Mouse (Mus musculus): ENCODE measurements around the gene Abhd2.

Gene Abhd2

DNA sequence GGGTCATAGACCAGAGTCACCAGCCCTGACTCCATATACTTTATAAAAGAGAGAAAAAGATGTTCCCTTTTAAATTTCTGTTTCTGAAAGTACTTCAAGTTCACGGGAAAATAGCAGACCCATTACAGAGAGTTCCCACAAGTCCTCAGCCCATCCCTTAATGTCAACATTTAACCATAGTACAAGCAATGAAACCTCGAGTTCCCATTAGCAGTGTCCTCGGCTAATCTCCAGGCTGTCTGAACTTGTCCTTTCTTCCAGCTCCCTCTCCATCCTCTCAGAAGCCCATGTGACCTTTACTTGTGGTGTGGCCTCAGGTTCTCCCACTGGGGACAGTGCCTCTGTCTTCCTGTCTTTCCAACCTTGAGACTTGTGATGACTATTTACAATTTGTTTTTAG is 60.4 kb downstream of the Abhd2 start:
- no peak for DNase-seq

DNA sequence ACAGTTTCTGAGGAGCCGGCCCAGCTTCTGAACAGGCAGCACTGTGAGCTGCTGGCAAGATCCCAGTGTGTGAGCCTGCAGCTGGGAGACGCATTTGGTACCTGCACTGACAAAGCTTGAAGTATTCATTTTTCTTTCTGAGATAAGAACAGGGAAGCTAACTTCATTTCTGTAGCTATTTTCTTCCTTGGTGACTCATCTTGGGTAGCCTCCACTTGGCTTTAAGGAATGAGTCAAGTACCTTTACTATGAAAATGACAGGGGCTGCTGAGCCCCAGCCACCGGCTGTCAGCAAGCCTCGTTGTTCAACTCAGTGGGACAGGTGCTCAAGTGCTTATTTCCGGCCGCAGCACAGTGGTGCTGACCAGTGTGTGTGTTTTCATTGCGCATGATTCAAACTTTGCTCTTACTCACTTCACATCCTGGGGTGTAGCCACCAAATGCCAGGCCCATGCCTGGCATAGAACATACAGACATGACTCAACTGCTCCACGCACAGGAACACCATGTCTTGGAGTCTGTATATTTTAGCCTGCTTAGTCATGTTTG is 63.4 kb downstream of the Abhd2 start:
- DNase-seq = no peak

DNA sequence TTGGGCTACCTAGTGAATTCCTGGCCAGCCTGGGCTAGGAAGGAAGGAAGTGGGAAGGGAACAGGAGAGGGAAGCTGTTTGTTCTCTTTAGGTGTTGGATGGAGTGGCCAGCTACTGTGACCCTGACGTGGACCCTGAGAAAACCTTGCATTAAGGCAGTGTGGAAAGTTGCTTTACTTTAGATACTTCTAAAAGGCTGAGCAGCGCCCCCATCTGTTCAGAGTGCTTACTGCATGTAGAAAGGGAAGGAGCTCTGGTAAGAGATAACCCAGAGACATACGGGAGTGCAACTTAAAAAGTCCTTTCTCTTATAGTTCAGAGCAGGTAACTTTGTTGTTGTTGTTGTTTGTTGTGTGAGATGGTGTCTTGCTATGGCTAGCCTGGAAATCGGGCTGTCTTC is 72.9 kb downstream of the Abhd2 start:
- peak; percentile 63 to 72 for DNase-seq

DNA sequence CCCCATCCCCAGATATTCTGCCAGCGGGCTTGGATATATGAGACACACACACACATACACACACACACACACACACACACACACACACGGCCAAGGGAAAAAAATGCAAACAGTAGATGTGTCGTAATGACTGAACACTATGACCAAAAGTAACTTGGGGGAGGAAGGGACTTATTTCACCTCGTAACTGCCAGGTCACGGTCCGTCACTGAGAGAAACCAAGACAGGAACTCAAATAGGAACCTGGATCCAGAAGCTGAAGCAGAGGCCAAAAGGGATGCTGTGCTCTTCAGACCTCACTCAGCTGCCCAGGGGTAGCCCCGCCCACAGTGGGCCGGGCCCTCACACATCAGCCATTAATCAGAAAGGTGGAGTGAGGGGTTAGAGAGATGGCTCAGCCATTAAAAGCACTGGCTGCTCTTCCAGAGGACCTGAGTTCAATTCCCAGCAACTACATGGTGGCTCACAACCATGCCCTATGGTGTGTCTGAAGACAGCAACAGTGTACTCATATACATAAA is 73.6 kb downstream of the Abhd2 start:
- DNase-seq = no peak

DNA sequence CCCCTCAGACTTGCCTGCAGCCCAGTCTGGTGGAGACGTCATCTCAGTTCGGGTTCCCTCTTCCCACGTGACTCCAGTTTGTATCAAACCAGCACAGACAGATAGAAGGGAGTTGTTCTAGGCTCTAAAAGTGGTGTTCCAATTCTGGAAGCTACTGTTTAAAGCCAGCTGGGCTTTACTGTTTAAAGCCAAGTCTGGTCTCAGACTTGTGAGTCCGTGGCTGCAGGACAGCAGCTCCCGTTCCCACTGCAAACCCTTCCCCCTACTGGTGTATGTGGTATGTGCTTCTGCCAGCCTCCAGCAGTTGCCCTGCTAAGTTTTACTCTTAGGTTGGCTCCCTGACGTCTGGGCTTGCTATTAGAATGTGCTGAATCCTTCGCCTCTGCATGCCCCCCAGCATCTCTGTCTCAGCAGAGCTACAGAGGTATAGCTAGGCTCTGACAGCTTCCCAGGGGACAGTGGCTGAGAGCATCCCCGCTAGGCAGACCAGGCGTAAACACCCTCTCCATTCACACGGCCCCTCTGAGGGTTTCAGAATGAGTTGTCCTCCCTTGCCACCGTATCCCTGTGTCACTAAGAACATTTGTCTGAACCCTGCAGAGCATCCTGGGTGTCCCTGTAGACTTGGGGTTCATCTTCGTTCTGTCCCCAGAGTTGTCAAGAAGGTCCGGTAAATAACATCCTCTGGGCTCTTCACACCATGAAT is 74.3 kb downstream of the Abhd2 start:
- DNase-seq = no peak

DNA sequence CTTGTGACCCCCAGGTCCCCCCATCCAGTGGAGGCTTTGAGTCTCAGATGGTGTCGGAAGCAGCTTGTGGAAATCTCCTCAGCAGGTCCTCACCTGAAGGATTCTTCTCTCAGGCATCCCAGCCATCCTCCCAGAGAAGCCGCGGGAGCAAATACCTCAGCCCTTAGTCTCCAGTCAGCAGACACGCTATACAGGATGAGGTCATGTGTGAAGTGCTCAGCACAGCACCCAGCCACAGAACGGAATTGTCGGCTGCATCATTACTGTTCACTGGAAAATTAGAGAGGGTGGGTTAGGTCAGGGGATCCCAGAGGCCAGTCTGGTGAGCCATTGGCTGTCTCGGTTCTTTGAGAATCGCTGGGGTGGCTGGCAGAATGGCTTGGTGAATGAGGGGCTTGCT is 75.8 kb downstream of the Abhd2 start:
- no peak for DNase-seq

DNA sequence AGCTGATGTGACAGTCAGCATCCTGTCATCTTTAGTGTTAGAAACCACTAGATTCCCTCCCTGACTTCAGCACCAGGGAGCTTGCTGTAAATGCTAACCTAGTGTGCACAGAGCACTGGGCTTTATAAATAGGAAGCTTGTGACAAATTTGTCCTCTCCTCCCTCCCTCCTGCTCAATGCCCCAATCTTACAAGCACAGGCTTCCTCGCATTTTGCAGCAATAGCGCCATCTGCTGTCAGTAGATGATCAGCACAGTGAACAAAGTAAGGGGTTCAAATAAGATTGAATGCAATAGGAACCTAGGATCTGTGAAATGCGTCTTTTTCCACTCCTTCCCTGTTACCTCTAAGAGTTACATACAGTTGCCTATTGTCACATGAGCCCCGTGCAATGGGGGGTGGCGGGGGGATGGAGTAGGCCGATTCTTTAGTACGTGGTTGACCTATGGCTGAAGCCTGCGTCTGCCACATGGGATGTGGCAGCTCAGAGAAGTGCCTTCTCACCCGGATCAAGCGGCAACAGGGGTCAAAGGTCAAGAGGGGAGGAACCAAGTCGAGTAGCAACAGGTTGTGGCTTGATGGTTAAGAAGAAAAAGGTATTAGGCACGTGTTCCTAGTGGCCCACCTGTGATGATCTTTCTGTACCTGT is 76.9 kb downstream of the Abhd2 start:
- DNase-seq = peak; percentile 65 to 66

DNA sequence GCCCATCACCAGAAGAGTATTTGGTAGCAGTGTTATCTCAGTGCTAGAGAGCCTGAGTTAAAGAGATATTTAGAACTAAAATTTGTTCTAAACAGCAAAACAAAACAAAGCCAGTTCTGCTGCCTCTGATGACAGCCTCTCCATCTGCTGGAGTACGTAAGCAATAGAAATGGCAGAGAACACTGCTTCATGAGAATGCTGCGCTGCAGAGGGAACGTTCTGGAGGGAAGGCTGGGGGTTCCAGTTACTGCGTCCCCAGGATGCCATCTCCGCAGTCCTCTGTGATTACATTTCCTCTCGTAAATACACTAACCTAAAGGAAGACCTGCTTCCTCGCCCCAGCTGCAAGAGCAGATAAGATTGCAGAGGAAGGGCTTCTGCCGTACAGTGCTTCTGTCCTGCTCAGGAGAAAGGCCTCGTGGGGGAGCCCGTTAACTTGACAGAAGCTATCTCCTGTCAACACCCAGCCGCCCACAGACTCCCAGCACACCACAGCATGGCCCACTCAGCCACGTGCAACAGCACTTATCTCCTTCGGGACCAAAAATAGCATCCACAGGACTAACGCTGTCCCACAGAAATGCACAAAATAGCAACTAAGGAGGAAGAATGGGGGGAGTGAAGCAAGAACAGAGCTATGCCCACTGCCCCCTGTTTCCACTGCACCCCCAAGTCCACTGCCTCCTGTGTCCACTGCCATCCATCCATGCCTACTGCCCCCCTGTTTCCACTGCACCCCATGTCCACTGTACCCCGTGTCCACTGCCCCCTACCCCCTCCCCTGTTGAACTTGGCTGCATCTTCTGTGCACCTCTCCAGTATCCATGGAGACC is 85.6 kb downstream of the Abhd2 start:
- DNase-seq = no peak

DNA sequence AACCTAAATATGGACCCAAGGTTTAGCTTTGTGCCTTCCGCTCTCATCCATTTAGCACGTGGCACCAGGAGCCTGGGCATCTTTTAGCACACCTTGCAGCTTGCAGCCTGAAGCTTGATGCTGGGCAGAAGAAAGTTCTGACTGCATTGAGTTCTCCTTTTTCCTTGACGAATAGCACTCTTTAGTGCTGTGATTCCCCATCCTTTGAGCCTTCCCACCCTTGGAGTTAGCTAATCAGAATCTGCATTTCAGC is 86.1 kb downstream of the Abhd2 start:
- DNase-seq = no peak

DNA sequence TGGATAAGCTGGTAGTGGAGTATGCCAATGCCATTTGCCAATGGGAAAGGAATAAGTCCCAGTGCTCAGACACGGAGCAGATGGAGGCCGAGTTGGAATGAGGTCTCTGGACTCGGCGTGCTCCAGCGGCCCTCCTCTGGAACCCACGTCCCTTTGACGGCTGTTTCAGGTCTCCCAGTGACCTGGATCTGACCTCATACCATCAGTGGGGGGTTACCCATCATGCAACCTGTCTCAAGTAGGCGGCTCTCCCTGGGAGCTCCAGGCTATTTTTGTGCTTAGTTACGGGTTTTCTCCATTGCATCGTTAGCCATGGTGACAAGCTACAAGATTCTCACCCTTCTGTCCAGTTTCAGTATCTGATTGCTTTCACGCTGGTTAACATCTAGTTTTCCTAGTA is 87.1 kb downstream of the Abhd2 start:
- DNase-seq = no peak

DNA sequence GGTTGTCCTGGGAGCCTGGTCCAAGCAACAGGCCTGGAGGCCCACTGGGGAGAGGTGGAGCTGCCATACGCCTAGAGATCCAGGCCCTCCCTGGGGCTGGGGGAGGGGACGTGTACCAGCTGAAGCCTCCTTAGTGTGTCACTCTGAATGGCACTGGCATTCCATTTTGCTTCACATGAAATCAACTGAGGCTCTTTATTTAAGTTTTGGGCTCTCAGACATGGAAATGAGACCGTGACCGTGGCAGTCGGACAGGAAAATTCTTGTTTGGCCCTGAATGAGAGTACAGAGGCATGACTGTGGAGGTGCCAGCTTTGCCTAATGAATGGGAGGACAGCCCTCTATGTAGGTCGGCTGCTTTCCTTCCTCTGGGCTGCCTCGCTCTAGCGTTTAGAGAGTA is 89.2 kb downstream of the Abhd2 start:
- DNase-seq = no peak

DNA sequence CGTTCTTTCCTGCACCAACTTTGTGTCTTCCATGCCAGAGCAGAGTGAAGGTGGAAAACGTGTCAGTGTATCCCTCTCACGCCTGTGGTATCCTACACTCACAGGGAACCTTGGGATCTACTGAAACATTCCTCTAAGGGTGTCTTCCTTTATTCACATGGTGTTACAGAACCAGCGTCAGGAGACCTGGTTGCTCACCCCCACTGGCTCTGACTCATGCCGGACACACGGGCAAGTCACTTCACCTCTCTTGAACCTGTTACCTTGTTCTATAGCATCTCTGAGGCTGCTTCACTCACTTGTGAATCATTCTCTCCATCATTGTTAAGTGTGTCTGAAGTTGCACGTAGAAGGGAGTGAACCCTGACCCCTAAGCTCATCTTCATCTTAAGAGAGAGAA is 89.8 kb downstream of the Abhd2 start:
- no peak for DNase-seq

DNA sequence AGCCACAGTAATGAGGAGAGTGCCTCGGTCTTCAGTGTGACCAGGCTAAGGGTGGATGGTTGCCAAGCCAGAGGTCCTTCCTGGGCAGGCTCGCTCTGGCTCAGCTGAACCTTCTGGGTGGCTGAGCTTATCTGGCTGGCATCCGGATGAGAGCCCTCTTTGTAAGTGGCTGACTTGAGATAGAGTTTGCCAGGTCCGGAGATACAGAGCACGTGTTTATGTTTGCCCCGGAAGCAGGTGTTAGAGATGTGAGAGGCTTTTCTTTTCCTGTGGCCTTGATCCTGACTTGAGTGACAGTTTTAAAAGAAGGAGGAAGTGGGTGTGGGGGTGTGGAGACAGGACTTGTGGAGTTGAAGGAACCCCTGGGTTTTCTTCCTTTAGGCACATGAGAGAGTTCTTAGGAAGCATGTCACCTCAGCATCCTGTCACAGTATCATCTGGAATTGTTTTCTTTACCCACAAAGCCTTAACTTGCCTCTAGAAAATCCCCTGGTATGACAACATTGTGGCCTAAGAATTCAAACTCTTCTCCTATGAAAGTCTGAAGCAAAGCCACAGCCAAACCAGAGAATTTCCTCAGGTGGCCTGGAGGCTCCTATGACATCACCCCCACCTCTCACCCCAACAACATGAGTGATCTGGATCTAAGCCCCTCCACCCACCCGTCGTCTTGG is 90.5 kb downstream of the Abhd2 start:
- no peak for DNase-seq

DNA sequence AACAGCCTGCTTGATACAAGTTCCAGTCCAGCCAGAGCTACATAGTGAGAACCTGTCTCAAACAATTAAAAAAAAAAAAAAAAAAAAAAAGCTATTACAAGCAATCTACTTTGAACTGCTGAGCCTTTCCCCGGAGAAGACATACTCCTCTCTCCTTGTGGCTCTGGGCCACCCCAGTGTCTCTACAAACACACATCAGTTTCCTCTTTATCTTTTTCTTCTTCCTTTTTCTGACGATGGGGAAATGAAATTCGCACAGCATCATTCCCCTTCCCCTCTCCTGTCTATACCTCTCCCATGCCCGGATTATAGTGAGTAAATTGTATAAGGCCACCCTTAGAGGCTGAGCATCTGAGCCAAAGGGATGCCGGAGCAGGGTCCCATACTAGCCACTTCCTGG is 95.7 kb downstream of the Abhd2 start:
- DNase-seq = no peak

DNA sequence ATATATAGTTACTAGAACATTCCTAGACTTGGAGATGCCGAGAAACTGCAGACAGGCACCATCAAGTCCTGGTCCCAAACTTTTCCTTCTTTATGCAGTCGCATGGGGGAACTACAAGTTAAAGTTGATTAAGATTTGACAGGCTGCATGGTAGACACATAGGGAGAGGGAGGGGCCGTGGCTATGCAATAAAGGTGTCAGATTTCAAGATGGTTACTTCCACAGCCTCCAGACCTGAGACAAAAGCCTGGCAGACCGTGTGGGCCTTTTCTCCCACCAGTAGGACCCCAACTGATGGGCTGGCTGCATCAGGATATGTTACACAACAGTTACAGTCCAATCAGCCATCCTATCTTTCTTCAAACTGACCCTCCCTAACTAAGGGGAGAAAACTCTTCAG is 96.4 kb downstream of the Abhd2 start:
- no peak for DNase-seq

DNA sequence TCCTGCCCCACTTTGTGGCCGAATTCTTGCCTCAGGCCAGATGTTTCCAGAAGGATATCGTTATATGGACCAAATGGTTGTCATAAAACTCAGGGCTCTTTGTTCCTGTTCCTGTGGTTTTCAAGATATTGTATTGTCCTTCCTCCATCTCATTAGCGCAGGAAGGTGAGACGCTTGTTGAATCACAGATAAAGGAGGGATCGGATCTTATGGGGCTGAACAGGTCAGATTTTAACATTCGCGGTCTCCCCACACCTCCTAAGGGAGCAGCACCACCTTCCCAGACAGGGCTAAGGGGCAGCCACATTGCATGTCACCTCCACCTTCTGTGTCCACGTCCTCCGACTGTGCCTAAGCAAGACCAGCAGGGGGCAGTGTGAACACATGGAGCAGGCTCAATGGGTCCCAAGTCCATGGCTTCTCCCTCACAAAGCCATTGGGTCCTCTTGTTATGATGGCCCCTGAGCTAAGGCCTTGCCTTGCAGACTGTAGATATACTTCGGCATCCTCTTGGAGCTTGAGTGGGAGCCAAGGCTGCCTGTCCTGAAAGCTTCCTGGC is 98.4 kb downstream of the Abhd2 start:
- DNase-seq = peak; percentile 82 to 83

DNA sequence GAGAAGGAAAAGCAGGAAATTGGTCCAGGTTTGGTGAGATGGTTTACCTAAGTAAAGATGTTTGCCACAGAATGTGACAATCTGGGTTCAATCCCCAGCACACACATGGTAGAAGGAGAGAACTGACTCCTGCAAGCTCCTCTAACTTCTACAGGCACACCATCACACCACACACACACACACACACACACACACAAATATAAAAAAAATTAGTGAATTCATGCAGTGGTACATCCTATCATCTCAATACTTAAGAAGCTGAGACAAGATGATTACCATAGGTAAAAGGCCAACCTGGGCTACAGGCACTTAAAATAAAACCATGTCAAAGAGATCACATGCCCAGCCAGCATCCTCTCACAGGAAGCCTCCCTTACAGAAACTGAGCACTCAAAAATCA is 101.0 kb downstream of the Abhd2 start:
- no peak for DNase-seq

DNA sequence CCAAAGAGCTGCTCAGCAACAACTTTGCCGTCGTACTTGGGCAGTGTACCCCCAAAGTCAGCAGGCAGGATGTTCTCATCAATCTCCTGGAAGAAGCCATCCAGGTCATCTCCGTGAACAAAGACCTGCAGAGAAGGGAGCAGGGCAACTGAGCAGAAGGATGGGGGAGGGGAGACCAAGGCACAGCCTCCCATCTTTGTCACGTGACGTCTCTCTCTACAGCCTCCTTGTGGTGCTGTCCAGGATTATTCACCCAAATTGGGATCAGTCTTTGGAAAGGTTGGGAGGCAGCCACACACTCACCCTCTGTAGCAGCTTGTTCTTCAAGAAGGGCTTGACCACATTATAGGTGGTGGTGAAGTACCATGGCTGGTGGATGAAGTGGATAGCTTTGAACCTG is 102.6 kb downstream of the Abhd2 start:
- no peak for DNase-seq

DNA sequence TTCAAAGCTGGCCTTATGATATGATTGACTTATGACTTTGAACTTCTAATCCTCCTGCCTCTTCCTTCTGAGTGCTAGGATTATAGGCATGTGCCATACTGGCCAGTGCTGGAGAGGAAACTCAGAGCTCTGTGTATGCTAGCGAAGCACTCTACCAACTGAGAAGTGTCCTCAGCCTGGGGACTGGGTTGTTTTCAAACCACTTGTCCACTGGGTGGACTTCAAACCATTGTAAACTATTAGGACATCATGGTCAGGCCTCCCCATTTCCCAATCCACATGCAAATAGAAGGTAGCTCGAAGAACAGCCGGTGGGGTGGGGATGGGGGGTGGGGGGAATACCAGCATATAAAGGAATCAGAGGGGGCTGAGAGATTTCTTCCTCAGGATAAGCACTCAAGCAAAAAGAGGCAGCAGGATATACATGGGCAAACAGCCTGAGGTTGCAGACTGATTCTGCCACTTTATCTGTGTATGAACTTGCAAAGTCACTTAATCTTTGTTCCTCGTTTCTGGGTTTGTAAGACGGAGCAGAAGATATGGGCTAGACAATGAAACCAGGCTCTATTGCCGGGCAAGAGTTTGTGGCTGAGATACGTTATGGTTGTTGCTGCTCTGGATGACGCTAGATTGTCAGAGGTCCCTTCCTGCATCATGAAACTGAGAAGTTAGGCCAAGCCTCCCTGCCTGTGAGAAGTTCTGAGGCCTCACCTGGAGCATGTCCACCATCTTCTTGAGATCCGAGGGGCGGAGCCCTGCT is 103.7 kb downstream of the Abhd2 start:
- DNase-seq = no peak

DNA sequence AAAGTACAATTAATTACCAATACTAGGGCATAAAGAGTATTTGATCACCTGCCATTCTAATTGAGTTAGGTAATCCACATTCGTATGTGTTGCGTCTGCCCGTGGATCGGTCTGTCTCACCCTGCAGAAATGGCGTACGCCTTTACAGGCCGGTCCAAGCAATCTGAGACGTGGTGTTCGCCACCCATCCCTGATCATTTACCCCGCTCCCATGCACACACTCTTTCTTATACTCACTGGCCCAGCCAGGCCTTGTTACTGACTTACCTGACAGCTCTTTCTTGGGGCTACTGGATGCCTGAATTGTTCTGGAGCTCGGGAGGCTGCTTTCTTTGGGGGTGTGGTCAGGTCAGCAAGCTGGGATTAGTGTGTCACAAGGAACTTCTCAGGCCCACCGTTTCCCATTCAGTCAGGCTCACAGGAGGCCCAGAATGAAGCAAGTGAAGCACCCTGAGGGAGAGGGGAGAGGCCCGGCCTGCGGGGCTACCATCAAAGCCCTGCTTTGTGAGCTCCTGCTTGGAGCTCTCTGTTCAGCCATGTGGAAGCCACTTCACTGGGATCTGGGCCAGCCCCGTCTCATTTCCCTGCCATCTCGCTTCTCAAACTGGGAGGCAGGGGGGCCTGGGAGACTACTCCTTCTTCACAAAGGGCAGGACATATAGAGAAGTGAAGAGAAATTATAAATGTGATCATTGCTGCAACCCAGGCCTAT is 113.6 kb downstream of the Abhd2 start, which contains the start of gene Rlbp1:
Rlbp1 (minus strand) TSS at position 627 of the 712 bp plus-strand sequence.
- no peak for DNase-seq

DNA sequence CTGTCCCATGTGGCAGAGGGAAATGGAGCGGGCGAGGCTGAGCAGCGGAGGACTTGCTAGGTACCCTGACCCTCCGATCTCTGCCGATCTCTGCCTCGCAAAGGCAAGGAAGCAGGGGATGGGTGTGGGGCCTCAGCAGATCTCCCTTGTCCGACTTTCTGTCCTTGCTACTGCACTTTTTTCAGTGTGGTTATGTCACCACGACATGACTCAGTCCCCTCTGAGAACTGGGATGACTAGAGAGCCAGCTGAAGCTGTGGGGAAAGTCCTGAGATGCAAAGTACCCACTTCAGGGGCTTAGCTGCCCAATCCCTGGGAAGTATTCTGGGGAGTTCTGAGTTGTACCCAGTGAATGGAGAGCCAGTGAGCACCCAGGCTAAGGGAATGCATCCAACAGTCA is 114.1 kb downstream of the Abhd2 start:
- DNase-seq = no peak
